Mouse (Mus musculus) testis, adult 2 months (tissue): ENCODE measurements around the gene Erc1. TPM values are rescaled to one million over a fixed set of nuclear protein-coding genes. Genes with fewer than 3 reads are reported as not detected.

Experiments used
- H3K27ac ChIP-seq: fragments of 200-500 bp; 2 replicates; pipeline ENCODE4 v1.5.1; 2012; ENCODE audit warnings: low read depth, low read length; ENCODE audit not compliant: control insufficient read depth, insufficient read depth
- H3K27me3 ChIP-seq: fragments of 200-500 bp; 2 replicates; pipeline ENCODE4 v1.6.1; 2012; ENCODE audit warnings: mild to moderate bottlenecking, low read length, moderate library complexity; ENCODE audit not compliant: control insufficient read depth, insufficient read depth
- H3K36me3 ChIP-seq: fragments of 200-500 bp; 2 replicates; pipeline ENCODE4 v1.6.1; 2012; ENCODE audit warnings: mild to moderate bottlenecking, low read length; ENCODE audit not compliant: control insufficient read depth, insufficient read depth
- H3K4me1 ChIP-seq: fragments of 200-500 bp; 2 replicates; pipeline ENCODE4 v1.6.1; 2012; ENCODE audit warnings: low read length; ENCODE audit not compliant: control insufficient read depth, insufficient read depth
- H3K4me3 ChIP-seq: fragments of 200-500 bp; 2 replicates; pipeline ENCODE4 v1.5.1; 2012; ENCODE audit warnings: low read depth, mild to moderate bottlenecking, low read length, moderate library complexity, mixed read lengths; ENCODE audit not compliant: control insufficient read depth
- CTCF ChIP-seq: fragments of 200-500 bp; IDR thresholded peaks from 2 replicates; pipeline ENCODE4 v1.5.1; 2012; ENCODE audit warnings: low read depth, mild to moderate bottlenecking, inconsistent platforms, low read length, moderate library complexity; ENCODE audit not compliant: control insufficient read depth, insufficient read depth, insufficient replicate concordance
- POLR2A ChIP-seq: fragments of 200-500 bp; IDR thresholded peaks from 2 replicates; pipeline ENCODE4 v1.6.1; 2012; ENCODE audit warnings: low read depth, mild to moderate bottlenecking, inconsistent platforms, low read length, moderate library complexity; ENCODE audit not compliant: control insufficient read depth
- polyA plus RNA-seq: library from polyadenylated mRNA; depleted of rRNA; stranded (reverse); fragments of >200 nt; gene quantifications from 2 replicates; pipeline ENCODE4 v1.2.3, GENCODE M21; 2012

The Erc1 gene
- polyA plus RNA-seq, 1 experiment, result 9.9 TPM

DNA sequence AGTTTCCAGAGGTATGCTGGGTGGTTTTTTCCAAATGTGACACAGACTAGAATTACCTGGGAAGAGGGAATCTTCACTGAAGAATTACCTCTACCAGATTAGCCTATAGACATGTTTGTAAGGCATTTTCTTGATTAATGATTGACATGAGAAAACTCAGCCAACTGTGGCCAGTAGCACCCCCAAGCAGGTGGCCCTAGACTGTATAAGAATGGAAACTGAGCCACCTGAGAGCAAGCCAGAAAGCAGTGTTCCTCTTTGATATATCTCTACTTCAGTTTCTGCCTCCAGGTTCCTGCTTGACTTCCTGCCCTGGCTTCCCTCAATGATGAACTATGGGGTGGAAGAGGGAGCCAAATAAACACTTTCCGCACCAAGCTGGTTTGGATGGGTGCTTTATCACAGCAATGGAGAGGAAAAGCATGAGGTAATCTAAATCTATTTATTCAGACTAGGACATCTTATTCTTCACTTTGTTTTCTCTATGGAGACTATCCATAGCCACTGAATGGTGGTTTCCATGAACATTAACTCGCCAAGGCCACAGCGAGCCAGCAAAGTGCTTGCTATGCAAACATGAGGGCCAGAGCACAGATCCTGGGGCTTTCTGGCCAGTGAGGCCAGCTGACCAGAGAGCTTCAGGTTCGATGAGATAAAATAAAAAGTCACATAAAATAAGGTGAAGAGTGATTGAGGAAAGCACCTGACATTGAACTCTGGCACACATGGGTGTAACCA lies 109.2 kb downstream of the Erc1 start:
- no peak overlapping the region for H3K4me3 ChIP-seq
- TF ChIP-seq POLR2A (no peak), CTCF (no peak)
- no peaks in the 10 kb centered on the region for H3K27me3 ChIP-seq
- H3K4me1 ChIP-seq, result no peaks in the 10 kb centered on the region
- H3K27ac ChIP-seq, result no peak overlapping the region
- peaks cover 2% of the 10 kb centered on the region; the same call in 1 of the 2 replicates for H3K36me3 ChIP-seq

DNA sequence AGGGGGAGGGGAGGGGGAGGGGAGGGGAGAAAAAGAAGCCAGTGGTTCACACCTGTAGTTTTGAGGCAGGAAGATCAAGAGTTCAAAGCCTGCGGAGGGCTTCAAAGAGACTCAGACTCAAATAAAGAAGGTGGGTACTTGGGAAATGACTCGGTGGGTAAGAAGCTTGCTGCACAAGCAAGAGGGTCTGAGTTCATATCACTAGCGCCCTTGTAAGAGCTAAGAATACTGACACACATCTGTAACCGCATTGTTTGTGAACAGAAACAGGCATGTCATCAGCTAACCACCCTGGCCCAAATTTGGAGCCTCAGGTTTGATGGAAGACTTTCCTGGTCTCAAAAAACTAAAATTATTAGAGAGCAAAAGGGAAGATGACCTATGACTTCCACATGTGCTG lies 110.3 kb downstream of the Erc1 start:
- no peak for TF ChIP-seq POLR2A
- TF ChIP-seq CTCF, result no peak
- no peaks in the 10 kb centered on the region for H3K27me3 ChIP-seq
- no peak overlapping the region for H3K27ac ChIP-seq
- no peak overlapping the region for H3K4me3 ChIP-seq
- H3K36me3 ChIP-seq, result no peaks in the 10 kb centered on the region; the same call in 1 of the 2 replicates
- H3K4me1 ChIP-seq, result no peaks in the 10 kb centered on the region

DNA sequence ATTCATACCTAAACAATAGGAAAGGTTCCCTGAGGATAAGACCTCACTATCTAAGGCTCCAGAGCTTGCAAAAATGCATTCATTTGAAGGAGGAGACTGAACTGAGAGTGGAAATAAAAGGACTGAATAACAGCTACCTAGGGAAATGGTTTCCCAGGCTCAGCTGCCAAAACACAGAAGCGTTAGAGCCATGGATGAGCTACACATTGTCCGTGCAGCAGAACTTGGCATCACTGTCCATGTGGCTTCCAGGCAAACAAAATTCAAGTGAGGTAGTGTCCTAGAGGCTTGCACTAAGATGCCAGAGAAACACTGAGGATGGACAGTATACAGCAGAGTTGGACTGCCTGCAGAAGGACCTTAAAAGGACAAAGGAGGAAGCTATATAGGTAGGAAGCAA lies 112.0 kb downstream of the Erc1 start:
- Histone ChIP-seq H3K4me1 (no peaks in the 10 kb centered on the region), H3K36me3 (no peaks in the 10 kb centered on the region; the same call in 1 of the 2 replicates), H3K4me3 (no peak overlapping the region), H3K27ac (no peak overlapping the region), H3K27me3 (no peaks in the 10 kb centered on the region)
- TF ChIP-seq CTCF, result no peak
- no peak for TF ChIP-seq POLR2A

DNA sequence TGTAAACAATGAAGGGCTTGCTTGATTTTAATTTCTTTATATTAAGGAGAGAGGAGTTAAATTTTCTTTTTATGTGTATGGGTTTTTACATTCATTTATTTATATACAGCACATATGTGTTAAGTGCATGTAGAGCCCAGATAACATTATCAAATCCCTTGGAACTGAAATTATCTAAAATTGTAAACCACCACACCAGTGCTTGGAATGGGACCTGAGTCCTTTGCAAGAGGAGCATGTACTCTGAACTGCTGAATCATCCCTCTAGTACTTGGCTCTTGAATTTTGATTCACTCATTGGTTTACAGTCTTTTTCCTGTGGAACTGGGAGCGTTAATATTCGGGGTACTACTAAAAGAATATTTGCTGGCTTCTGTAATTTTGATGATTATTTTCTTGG lies 116.8 kb downstream of the Erc1 start:
- no peak for TF ChIP-seq POLR2A
- TF ChIP-seq CTCF, result no peak
- Histone ChIP-seq H3K27me3 (no peaks in the 10 kb centered on the region), H3K4me3 (no peak overlapping the region), H3K36me3 (no peaks in the 10 kb centered on the region), H3K27ac (no peak overlapping the region), H3K4me1 (no peaks in the 10 kb centered on the region)

DNA sequence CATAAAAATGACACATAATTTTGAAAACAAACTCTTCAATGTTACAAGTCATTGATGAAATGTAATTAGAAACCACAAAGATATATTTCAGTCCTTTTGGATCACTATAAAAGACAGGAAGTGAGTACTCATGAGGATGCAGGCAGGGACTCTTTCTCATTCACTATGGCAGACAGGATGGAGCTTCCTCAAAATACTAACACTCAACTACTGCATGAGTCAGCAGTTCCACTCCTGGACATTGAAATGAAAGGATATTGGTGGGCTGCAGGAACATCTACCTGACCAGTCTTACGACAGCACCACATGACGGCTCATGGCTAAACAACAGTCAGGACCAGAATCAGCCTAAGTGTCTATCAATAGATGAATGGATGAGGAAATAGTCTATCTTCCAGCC lies 132.7 kb downstream of the Erc1 start:
- no peaks in the 10 kb centered on the region for H3K27me3 ChIP-seq
- no peaks in the 10 kb centered on the region for H3K36me3 ChIP-seq
- no peaks in the 10 kb centered on the region for H3K4me1 ChIP-seq
- H3K4me3 ChIP-seq, result no peak overlapping the region
- TF ChIP-seq CTCF, result no peak
- no peak for TF ChIP-seq POLR2A
- H3K27ac ChIP-seq, result no peak overlapping the region

DNA sequence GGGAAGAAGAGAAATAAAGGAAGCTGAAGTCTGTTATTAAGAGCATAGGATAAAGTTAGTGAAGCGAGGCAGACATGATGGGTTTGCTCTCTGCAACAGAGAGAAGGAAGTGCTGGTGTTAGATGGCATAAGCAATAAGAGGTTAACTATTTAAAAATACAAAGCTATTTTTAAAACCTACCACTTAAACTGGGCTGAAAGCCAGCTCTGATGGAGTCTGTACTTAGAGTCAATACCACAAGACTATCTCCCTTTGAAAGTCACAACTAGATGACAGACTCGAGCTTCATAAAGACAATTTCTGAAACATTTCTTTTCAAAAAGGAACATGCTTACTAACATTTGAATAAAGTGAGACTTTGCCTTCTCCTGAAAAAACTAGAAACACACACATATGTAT lies 134.0 kb downstream of the Erc1 start:
- Histone ChIP-seq H3K4me1 (no peaks in the 10 kb centered on the region), H3K4me3 (no peak overlapping the region), H3K36me3 (no peaks in the 10 kb centered on the region), H3K27me3 (no peaks in the 10 kb centered on the region), H3K27ac (no peak overlapping the region)
- TF ChIP-seq CTCF (no peak), POLR2A (no peak)

DNA sequence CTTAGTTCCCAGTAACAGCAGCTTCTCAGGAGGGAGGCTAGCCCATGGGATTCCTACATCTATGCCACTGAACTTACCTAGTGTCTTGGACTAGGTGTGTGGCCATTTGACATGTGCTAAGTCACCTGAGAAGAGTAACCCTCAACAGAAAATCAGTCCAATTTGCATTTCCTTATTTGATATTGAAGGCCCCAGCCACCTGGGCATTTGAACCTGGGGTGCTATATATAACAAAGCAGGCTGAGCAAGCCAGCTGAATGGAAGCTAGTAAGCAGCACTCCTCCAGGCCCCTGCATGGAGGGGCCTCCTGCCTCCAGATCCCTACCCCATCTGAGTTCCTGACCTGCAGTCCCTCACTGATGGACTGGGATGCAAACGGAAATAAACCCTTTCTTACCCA lies 135.5 kb downstream of the Erc1 start:
- Histone ChIP-seq H3K36me3 (no peaks in the 10 kb centered on the region), H3K4me1 (no peaks in the 10 kb centered on the region), H3K27ac (no peak overlapping the region), H3K27me3 (no peaks in the 10 kb centered on the region), H3K4me3 (no peak overlapping the region)
- TF ChIP-seq CTCF (no peak), POLR2A (no peak)
